Mouse (Mus musculus) testis, postnatal 14 days (tissue): ENCODE results near the gene Rpn2.

Experiments
- DNase-seq: peaks from one replicate; pipeline ENCODE4 v3.0.0; 2021; ENCODE audit warnings: low spot score

Rpn2 gene

DNA sequence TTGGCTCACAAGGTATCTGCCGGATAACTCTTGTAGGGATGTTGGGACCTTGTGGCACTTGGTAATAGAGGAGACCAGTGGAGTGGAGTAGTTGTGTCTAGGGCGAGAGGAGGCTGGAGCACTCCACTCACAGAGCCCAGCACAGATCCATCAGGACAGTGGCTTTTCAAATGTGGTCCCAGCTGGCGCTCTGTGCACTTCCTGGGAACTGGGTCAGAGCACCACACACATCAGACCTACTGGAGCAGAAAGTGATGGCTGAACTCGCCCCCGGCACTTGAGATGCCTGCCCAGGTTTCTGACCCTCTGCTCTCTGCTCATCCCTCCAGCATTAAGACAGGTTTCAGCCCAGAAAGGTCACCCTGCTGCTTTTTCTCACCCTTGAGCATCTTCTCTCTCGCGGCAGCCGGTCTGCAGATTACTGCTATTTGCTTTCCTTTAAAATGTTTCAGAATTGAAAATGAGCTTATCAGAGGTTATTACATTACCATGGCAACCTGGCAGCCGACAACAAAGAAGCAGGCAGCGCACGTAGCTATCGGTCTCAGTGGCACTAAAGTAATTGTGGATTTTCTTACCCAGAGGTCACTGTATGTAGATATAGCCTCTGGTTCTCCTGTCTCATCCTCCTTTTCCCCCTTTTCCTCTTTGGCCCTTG is 70.4 kb downstream of the Rpn2 start:
- no peak for DNase-seq

DNA sequence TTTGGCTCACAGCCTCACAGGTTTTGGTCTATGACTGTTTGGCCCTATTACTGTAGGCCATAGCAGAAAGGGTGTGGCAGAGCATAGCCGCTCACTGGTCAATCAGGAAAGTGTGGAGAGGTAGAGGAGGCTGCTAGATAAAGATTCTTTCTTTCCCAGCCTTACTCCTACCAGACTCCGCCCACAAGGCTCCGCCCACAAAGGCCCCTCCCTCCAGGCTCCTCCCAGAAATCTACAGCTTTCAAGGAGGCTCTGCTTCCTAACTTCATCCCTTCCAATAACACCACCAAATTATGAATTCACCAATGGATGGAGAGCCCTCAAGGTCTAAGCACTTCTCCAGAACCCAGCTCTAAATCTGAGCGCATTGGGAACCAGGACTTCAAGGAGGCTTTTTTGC is 74.4 kb downstream of the Rpn2 start:
- DNase-seq: no peak

DNA sequence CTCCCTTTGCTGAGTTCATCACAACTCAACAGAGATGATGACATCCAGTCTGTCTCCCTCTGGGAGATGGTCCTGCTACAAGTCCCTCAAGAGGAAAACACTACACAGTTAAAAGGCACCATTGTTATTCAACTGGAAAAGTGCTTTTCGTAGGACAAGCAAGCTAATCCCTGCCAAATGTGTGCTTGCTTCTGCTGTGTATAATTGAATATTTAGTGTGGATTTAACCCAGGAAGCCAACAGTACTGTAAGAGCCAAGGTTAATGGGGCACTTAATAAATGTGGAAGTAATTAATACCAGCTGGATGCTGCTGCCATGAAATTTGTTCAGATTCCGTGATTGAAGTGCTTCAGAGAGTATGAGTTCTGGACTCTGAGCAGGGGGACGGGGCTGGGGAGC is 75.3 kb downstream of the Rpn2 start:
- no peak for DNase-seq

DNA sequence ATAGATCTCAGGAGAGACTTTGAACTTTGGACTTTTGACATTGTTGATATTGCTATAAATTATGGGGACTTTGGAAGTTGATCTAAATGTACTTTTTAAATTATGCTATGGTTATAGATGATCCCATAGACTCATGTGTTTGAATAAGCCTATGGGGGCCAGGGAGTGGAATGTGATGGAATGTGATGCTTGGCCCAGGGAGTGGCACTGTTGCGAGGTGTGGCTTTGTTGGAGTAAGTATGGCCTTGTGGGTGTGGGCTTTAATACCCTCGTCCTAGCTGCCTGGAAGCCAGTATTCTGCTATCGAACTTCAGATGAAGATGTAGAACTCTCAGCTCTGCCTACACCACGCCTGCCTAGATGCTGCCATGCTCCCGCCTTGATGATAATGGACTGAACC is 81.2 kb downstream of the Rpn2 start:
- no peak for DNase-seq

DNA sequence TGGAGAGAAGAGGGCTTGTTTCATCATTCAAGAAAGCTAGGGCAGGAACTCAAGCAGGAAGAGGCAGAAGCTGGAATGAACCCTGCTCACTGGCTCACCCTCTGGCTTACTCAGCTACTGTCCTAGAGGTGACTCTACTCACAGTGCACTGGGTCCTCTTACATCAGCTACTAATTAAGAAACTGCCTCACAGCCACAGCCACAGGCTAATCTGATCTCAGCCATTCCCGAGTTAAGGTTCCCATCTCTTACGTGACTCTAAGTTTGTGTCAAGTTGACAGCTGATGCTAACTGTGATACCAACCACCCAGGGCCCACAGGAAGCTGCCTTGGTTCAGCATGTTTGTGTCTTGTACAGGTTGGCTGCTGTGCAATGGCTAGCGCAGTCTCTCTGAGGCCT is 84.2 kb downstream of the Rpn2 start:
- DNase-seq: no peak

DNA sequence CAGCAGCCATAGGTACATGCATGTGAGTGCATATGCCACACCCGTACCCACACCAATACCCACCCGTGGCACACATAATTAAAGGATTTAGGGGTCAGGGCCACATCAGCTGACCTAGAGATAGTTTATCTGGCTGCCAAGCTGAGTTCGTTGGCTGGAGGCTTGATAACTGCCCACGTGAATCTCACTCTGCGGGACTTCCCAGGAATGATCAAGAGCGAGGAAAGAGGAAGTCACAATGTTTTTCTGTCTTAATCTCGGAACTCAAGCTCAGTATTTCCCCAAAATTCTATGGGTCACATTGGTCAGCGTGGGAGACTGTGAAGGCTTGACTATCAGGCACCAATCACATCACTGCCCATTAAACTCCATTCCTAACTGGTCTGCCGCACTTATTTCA is 87.9 kb downstream of the Rpn2 start:
- DNase-seq: no peak

DNA sequence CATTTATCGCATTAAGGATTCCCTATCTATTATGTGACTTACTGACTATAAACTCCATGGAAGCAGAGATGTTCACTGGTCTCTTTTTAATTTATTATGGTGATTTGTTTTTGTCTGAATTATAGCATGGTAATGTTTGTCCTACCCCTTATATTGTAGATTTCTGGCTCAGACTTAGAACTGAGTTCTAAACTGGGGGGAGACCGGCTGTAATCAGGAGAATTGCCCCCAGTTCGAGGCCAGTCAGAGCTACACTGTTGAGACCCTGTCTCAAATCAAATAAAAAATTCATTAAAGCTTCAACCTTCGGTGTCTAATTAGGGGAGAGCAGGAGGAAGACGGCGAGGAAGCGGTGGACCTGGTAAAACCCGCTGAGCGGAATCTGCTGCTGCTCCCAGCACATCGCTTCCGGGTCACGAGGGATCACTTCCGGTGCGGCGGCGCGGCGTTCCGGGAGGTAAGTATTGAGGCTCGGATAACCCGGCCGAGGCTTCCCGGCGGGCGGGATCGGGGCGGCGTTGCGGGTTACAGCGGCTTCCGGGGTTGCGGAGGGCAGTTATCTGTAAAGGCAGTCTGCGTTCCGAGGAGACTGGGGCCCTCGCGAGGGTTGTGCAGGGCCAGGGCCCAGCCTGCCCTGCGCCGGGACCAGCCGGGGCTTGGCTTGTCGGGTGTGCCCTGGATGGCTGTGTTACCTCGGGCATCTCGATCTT is 88.5 kb downstream of the Rpn2 start, which contains the start of gene Manbal:
Gene Manbal, plus strand, starts transcription at position 411 of the 710 bp plus-strand sequence.
- peak; percentile 93 for DNase-seq

DNA sequence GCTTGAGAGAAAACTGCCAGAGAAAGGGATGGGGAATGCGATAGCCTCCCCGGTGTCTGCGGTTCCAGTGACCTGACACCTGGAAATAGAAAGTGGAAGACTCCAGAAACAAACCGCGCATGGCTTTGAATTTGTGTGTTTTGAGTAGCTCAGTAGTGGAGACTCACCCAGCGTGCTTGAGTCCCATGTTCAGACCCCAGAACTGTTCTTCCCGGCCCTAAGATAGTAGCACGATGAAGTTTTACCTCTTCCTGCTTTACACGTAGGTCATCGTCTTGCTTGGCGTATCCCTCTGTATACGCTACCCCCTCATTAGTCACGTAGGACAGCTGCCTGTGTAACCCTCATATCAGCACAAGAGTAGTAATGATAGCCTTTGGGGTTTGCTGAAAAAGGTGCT is 89.2 kb downstream of the Rpn2 start:
- no peak for DNase-seq

DNA sequence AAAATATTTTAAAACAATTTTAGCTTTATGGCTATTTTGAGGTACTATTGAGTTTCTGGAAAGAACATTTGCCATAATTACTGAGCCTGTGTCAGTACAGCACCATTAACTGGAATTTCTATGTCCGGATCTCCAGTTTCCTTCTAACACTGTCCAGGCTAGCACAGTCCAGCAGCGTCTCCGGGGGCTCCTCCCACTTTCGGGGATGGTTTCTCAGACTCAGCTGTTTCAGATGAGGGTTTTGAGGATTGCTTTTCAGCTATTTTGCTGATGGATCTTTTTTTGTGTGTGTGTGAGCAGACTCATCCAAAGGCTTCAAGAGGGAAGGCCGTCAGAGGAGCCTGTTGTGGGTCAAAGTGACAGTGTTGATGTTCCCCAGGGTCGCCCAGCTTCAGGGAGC is 92.9 kb downstream of the Rpn2 start:
- DNase-seq: no peak

DNA sequence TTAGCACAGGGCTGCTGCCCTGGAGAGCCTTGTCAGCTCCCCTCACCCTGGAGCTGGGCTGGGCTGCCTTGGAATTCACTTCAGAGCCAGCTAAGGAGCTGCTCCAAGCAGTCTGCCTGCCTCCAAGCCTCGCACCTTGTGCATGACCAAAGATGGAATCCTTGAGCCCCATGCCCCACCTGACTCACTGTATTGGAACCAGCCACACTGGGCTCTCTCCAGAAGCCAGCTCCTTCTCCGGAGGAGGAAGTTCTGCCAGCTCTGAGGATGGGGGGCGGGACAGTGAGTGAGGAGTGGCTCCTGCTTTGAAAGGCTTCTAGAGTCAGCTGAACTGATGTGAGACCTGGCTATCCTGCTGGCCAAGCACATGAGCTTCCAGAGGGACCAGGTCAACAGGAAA is 94.9 kb downstream of the Rpn2 start:
- no peak for DNase-seq

DNA sequence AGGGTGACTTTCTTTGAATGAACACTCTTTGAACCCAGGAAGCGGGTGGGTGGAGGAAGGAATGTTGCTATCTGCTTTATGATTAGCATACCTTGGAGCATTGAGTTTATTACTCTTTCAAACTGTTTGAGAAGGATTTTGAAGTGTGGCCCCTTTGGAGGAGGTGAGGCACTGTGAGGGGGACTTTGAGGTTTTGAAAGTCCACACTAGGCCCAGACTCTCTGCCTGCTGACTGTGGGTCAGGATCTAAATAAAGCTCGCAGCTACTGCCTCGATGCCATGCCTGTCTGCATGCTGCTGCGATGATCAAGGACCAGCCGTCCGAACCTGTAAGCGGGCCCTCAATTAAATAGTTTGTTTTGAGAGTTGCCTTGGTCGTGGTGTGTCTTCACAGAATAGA is 96.2 kb downstream of the Rpn2 start:
- no peak for DNase-seq
